Mouse (Mus musculus) liver (tissue): ENCODE results near the gene Epha6.

Experiments used
- DNase-seq: peaks from one replicate; pipeline ENCODE4 v3.0.0-alpha.2; 2020; ENCODE audit warnings: mixed read lengths

The Epha6 gene

GRCm38 (mm10) chr16:60605061-60605831 lies at the start of gene Epha6:
Gene Epha6 (minus strand): TSS chr16:60605531.
- DNase-seq, result peak; percentile 3

- no peak for DNase-seq
Observed at GRCm38 (mm10) chr16:60651716-60652115, 46.4 kb upstream of the Epha6 start.

- DNase-seq, result no peak
Observed at GRCm38 (mm10) chr16:60628091-60628490, 22.8 kb upstream of the Epha6 start.

GRCm38 (mm10) chr16:60605832-60606583 lies 677 bp upstream of the Epha6 start:
- DNase-seq, result peak; percentile 28

GRCm38 (mm10) chr16:60604613-60605012 lies 718 bp downstream of the Epha6 start:
- no peak for DNase-seq

GRCm38 (mm10) chr16:60585322-60585721 lies 20.0 kb downstream of the Epha6 start:
- no peak for DNase-seq

- no peak for DNase-seq
Observed at GRCm38 (mm10) chr16:60584695-60585094, 20.6 kb downstream of the Epha6 start.

GRCm38 (mm10) chr16:60570546-60570945 lies 34.8 kb downstream of the Epha6 start:
- DNase-seq, result no peak

- no peak for DNase-seq
Observed at GRCm38 (mm10) chr16:60544385-60544784, 60.9 kb downstream of the Epha6 start.

- DNase-seq, result no peak
Observed at GRCm38 (mm10) chr16:60538233-60538632, 67.1 kb downstream of the Epha6 start.

- no peak for DNase-seq
Observed at GRCm38 (mm10) chr16:60509707-60510106, 95.6 kb downstream of the Epha6 start.

GRCm38 (mm10) chr16:60499567-60499966 lies 105.8 kb downstream of the Epha6 start:
- DNase-seq, result no peak

GRCm38 (mm10) chr16:60475776-60476175 lies 129.6 kb downstream of the Epha6 start:
- DNase-seq, result no peak

- no peak for DNase-seq
Observed at GRCm38 (mm10) chr16:60468200-60468785, 137.0 kb downstream of the Epha6 start.

GRCm38 (mm10) chr16:60435283-60435682 lies 170.0 kb downstream of the Epha6 start:
- peak; percentile 3 for DNase-seq

- DNase-seq, result no peak
Observed at GRCm38 (mm10) chr16:60434241-60434640, 171.1 kb downstream of the Epha6 start.

GRCm38 (mm10) chr16:60395306-60395705 lies 210.0 kb downstream of the Epha6 start:
- DNase-seq, result no peak

GRCm38 (mm10) chr16:60392961-60393360 lies 212.4 kb downstream of the Epha6 start:
- no peak for DNase-seq

- no peak for DNase-seq
Observed at GRCm38 (mm10) chr16:60375147-60375546, 230.2 kb downstream of the Epha6 start.

- no peak for DNase-seq
Observed at GRCm38 (mm10) chr16:60283963-60284362, 321.4 kb downstream of the Epha6 start.

GRCm38 (mm10) chr16:60274109-60274508 lies 331.2 kb downstream of the Epha6 start:
- DNase-seq, result no peak

- DNase-seq, result no peak
Observed at GRCm38 (mm10) chr16:60266367-60267351, 338.7 kb downstream of the Epha6 start.
